Mouse (Mus musculus): ENCODE measurements around the gene Styx.

DNA sequence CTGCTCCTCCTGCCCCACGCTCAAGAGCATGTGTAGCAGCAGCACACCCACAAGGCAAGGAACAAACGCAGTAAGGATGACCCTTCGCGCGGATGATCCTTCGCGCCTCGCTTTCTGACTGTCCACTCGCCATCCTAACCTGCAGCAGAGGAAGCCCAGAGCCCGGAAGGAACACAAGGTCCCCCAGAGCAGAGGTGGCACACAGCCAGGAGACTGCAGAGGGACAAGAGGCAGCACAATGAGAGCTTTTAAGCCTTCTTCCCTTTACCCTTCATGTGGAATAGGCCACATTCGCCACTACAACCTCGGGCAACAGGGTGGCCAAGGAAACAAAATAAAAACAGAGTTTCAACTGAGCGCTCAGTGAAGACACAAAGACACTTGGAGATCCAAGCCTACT, 41.2 kb upstream of the Styx start:
- TF ChIP-seq EP300 (IDR thresholded peaks at IDR 0.05; ENCODE audit: insufficient read depth, low read depth, low read length) (no peak), CTCF (IDR thresholded peaks at IDR 0.05) (no peak), POLR2A (IDR thresholded peaks at IDR 0.05; ENCODE audit: insufficient read depth, low read depth, low read length) (no peak)
